Mouse (Mus musculus) heart, embryonic 12.5 days (tissue): ENCODE measurements around the gene Tln1. TPM values are rescaled to one million over a fixed set of nuclear protein-coding genes. Genes with fewer than 3 reads are reported as not detected.

ENCODE experiments used
- ATAC-seq: fragments of 200-750 bp; cut with Nextera tagmentation; 2 replicates; pipeline ENCODE4 v1.8.0; 2017; ENCODE audit warnings: moderate TSS enrichment, moderate library complexity; ENCODE audit not compliant: insufficient number of reproducible peaks, low FRiP score
- H3K27ac ChIP-seq: fragments of 300-500 bp; sonication (generic); 2 replicates; pipeline ENCODE4 v1.5.1; 2016; ENCODE audit warnings: mild to moderate bottlenecking, moderate library complexity; ENCODE audit not compliant: poor library complexity, severe bottlenecking
- H3K27me3 ChIP-seq: fragments of 300-500 bp; sonication (generic); replicated peaks from 2 replicates; pipeline ENCODE4 v1.6.1; 2016; ENCODE audit warnings: mild to moderate bottlenecking, moderate library complexity
- H3K36me3 ChIP-seq: fragments of 300-500 bp; sonication (generic); 2 replicates; pipeline ENCODE4 v1.6.1; 2016; ENCODE audit warnings: mild to moderate bottlenecking, moderate library complexity
- H3K4me1 ChIP-seq: fragments of 300-500 bp; sonication (generic); replicated peaks from 2 replicates; pipeline ENCODE4 v1.6.1; 2016; ENCODE audit warnings: mild to moderate bottlenecking
- H3K4me2 ChIP-seq: fragments of 300-500 bp; sonication (generic); 2 replicates; pipeline ENCODE4 v1.6.1; 2016; ENCODE audit warnings: mild to moderate bottlenecking, moderate library complexity
- H3K4me3 ChIP-seq: fragments of 300-500 bp; sonication (generic); 2 replicates; pipeline ENCODE4 v1.5.1; 2016; ENCODE audit warnings: mild to moderate bottlenecking
- H3K9ac ChIP-seq: fragments of 300-500 bp; sonication (generic); 2 replicates; pipeline ENCODE4 v1.6.1; 2016; ENCODE audit warnings: mild to moderate bottlenecking, moderate library complexity
- H3K9me3 ChIP-seq: fragments of 300-500 bp; sonication (generic); replicated peaks from 2 replicates; pipeline ENCODE4 v1.6.1; 2016; ENCODE audit warnings: mild to moderate bottlenecking, moderate library complexity
- WGBS: fragments of 180-500 bp; shearing (Covaris S2); methylation state at CpG from one replicate; pipeline ENCODE4 v1.1.7; 2016; 5-methylcytosine and 5-hydroxymethylcytosine counted together
- polyA plus RNA-seq: library from polyadenylated mRNA; unstranded; fragments of >200 nt; fragmentation: Nextera tagmentation; extraction: Ambion mirVana; gene quantifications from 2 replicates; pipeline ENCODE4 v1.2.1, GENCODE M21; 2016

The Tln1 gene
- polyA plus RNA-seq, 1 experiment from 2014 or later = 117 TPM

- H3K27ac ChIP-seq = no peak overlapping the region
- no peak overlapping the region for H3K4me2 ChIP-seq
- H3K36me3 ChIP-seq = peaks cover 15% of the 10 kb centered on the region
- WGBS = 24% methylated on average over 7 of the region's 7 CpGs
- H3K4me1 ChIP-seq = peaks cover 30% of the 10 kb centered on the region
- H3K9ac ChIP-seq = no peak overlapping the region
- no peak overlapping the region for H3K4me3 ChIP-seq
- H3K9me3 ChIP-seq = no peaks in the 10 kb centered on the region
- peak; percentile 31 for ATAC-seq
- no peaks in the 10 kb centered on the region for H3K27me3 ChIP-seq
These were observed 25.2 kb upstream of the Tln1 start for GRCm38 (mm10) chr4:43587681-43588080.

GRCm38 (mm10) chr4:43586411-43586810 is 23.9 kb upstream of the Tln1 start:
- Histone ChIP-seq H3K4me1 (peaks cover 30% of the 10 kb centered on the region), H3K36me3 (peaks cover 27% of the 10 kb centered on the region), H3K27me3 (no peaks in the 10 kb centered on the region), H3K4me2 (no peak overlapping the region), H3K9ac (no peak overlapping the region), H3K9me3 (no peaks in the 10 kb centered on the region), H3K4me3 (no peak overlapping the region), H3K27ac (no peak overlapping the region)
- 60% methylated on average over 8 of the region's 8 CpGs for WGBS
- ATAC-seq = no peak

DNA sequence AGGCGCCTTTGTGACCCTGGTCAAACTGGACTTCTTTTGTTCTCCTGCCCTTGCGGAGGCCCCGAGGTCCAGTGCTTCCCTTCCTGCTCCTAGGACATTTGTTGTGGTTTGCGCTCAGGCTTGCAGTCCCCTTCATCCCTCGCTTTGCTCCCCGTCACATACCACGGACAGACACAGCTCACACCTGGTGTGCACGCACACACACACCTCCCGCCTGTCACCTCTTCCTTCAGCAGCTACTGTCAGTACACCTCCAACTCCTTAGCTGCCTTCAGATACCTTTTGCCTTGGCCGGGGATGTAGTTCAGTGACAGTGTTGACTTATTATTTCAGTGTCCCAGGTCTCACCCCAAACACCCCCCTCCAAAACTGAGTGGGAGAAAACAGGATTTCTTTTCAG is 23.2 kb upstream of the Tln1 start:
- no peak overlapping the region for H3K9ac ChIP-seq
- no peak for ATAC-seq

GRCm38 (mm10) chr4:43584444-43585416 is 22.2 kb upstream of the Tln1 start, which contains the start of gene Msmp:
TSS of gene Msmp (minus strand) at chr4:43584494.
- 55% methylated on average over 12 of the region's 12 CpGs for WGBS
- no peak for ATAC-seq
- no peak within 1 kb of the TSS for H3K27ac ChIP-seq

More for the DNA sequence above, 23.2 kb upstream of the Tln1 start:
- Histone ChIP-seq H3K27ac (no peak overlapping the region), H3K4me1 (peaks cover 30% of the 10 kb centered on the region), H3K27me3 (no peaks in the 10 kb centered on the region), H3K4me3 (no peak overlapping the region), H3K36me3 (peaks cover 35% of the 10 kb centered on the region), H3K9me3 (no peaks in the 10 kb centered on the region), H3K4me2 (no peak overlapping the region)
- 48% methylated on average over 10 of the region's 10 CpGs for WGBS

DNA sequence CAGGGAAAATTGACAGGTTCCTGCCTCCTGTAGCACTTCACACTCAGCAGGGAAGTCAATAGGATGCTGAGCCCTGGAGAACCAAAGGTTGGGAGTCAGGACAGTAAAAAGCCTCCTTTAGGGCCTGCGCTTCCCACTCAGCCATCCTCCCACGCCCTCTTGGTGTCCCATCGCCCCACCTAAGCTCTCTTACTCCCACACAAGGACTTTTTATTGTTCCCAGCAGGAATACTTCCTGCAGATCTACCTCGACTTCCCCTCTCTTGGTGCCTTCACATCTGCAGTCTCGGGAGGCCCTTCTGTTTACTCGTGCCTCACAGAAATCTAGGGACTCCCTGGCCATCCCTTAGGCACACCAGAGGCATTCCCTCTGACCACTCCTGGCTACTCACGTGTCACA is 20.9 kb upstream of the Tln1 start:
- Histone ChIP-seq H3K27me3 (no peaks in the 10 kb centered on the region), H3K27ac (no peak overlapping the region), H3K4me1 (peaks cover 36% of the 10 kb centered on the region), H3K4me3 (no peak overlapping the region), H3K36me3 (peaks cover 41% of the 10 kb centered on the region), H3K9me3 (no peaks in the 10 kb centered on the region), H3K4me2 (no peak overlapping the region), H3K9ac (no peak overlapping the region)
- 62% methylated on average over 7 of the region's 7 CpGs for WGBS
- ATAC-seq = no peak

More at GRCm38 (mm10) chr4:43584444-43585416, 22.2 kb upstream of the Tln1 start, which contains the start of gene Msmp:
- Histone ChIP-seq H3K9ac (no peak within 1 kb of the TSS), H3K4me3 (no peak within 1 kb of the TSS), H3K36me3 (peaks cover 41% of the 10 kb centered on the region), H3K4me2 (no peak within 1 kb of the TSS), H3K4me1 (peaks cover 33% of the 10 kb centered on the region), H3K27me3 (no peaks in the 10 kb centered on the region), H3K9me3 (no peaks in the 10 kb centered on the region)

- Histone ChIP-seq H3K4me1 (peaks cover 38% of the 10 kb centered on the region), H3K27ac (no peak overlapping the region), H3K36me3 (peaks cover 41% of the 10 kb centered on the region), H3K9me3 (no peaks in the 10 kb centered on the region), H3K4me3 (no peak overlapping the region), H3K4me2 (no peak overlapping the region), H3K9ac (no peak overlapping the region), H3K27me3 (no peaks in the 10 kb centered on the region)
- WGBS = 91% methylated on average over 5 of the region's 5 CpGs
- no peak for ATAC-seq
These were observed 19.8 kb upstream of the Tln1 start for GRCm38 (mm10) chr4:43582241-43582640.

- Histone ChIP-seq H3K4me1 (peaks cover 46% of the 10 kb centered on the region), H3K9ac (no peak overlapping the region), H3K4me3 (no peak overlapping the region), H3K27ac (no peak overlapping the region), H3K27me3 (no peaks in the 10 kb centered on the region), H3K4me2 (no peak overlapping the region), H3K36me3 (peaks cover 41% of the 10 kb centered on the region), H3K9me3 (no peaks in the 10 kb centered on the region)
- no peak for ATAC-seq
- 90% methylated on average over 12 of the region's 12 CpGs for WGBS
These were observed 18.9 kb upstream of the Tln1 start for GRCm38 (mm10) chr4:43581381-43581780.

DNA sequence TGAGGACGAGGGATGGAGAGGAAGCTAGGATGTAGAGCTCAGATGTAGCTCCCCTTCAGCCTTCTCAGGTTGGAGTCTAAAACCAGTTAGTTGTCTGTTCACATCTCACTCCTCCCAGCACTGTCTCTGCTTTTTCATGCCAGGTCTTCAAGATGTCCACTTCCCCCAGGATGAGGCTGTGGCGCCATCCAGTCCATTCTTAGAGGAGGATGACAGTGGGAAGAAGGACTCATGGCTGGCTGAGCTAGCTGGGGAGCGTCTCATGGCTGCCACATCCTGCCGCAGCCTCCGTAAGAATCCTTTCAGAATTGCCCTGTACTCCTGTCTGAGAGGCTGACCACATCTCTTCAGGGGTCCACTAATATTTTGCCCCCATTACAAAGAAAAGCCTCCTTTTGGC is 18.2 kb upstream of the Tln1 start:
- no peak for ATAC-seq
- Histone ChIP-seq H3K9ac (no peak overlapping the region), H3K27me3 (no peaks in the 10 kb centered on the region), H3K4me1 (peaks cover 50% of the 10 kb centered on the region), H3K27ac (no peak overlapping the region), H3K36me3 (peaks cover 41% of the 10 kb centered on the region), H3K9me3 (no peaks in the 10 kb centered on the region), H3K4me3 (no peak overlapping the region), H3K4me2 (no peak overlapping the region)
- WGBS = 88% methylated on average over 5 of the region's 5 CpGs

GRCm38 (mm10) chr4:43579731-43580130 is 17.2 kb upstream of the Tln1 start:
- H3K4me2 ChIP-seq = peak overlapping the region; percentile 99
- peak overlapping the region; percentile 92 for H3K9ac ChIP-seq
- no peaks in the 10 kb centered on the region for H3K27me3 ChIP-seq
- H3K36me3 ChIP-seq = peaks cover 49% of the 10 kb centered on the region
- WGBS = 85% methylated on average over 6 of the region's 6 CpGs
- no peak for ATAC-seq
- no peaks in the 10 kb centered on the region for H3K9me3 ChIP-seq
- H3K4me3 ChIP-seq = peak overlapping the region; percentile 95
- H3K27ac ChIP-seq = no peak overlapping the region
- peaks cover 45% of the 10 kb centered on the region for H3K4me1 ChIP-seq

DNA sequence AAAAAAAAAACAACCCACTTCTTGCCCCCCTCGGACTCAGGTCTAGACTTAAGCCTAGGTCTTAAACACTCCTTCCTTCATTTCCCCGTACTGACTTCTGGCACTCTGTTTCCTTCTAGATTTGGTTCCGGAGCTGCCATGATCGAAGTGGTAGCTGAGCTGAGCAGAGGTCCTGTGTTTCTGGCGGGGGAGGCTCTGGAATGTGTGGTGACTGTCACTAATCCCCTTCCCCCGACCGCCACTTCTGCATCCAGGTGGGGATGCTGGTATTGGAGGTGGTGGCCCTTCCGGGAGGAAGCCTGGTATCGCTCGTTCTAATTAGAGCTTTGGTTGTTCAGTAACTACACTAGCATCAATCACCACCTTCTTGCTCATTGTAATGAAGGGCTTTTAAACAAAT is 16.8 kb upstream of the Tln1 start:
- WGBS = 3% methylated on average over 10 of the region's 10 CpGs
- peak overlapping the region; percentile 95 for H3K4me3 ChIP-seq
- H3K27me3 ChIP-seq = no peaks in the 10 kb centered on the region
- H3K36me3 ChIP-seq = peaks cover 50% of the 10 kb centered on the region
- ATAC-seq = no peak
- H3K9ac ChIP-seq = peak overlapping the region; percentile 92
- H3K4me2 ChIP-seq = peak overlapping the region; percentile 99
- peaks cover 41% of the 10 kb centered on the region for H3K4me1 ChIP-seq
- no peaks in the 10 kb centered on the region for H3K9me3 ChIP-seq
- H3K27ac ChIP-seq = peak overlapping the region; percentile 91; the same call in 1 of the 2 replicates

GRCm38 (mm10) chr4:43578376-43579204 is 16.1 kb upstream of the Tln1 start, which contains the start of the genes Rgp1 and Gba2:
TSS of gene Rgp1 (plus strand) at chr4:43578715.
TSS of gene Gba2 (minus strand) at chr4:43578873.
- Histone ChIP-seq H3K27ac (peak within 1 kb of the TSS; percentile 91), H3K4me1 (peaks cover 39% of the 10 kb centered on the region), H3K27me3 (no peaks in the 10 kb centered on the region), H3K9me3 (no peaks in the 10 kb centered on the region), H3K4me3 (peak within 1 kb of the TSS; percentile 95), H3K36me3 (peaks cover 51% of the 10 kb centered on the region), H3K9ac (peak within 1 kb of the TSS; percentile 92), H3K4me2 (peak within 1 kb of the TSS; percentile 99)
- peak; percentile 97 for ATAC-seq
- WGBS = under 1% methylated on average over 75 of the region's 76 CpGs
